Mouse (Mus musculus) kidney, adult 11 months (tissue): ENCODE results near the gene Add2.
A peak's percentile ranks its signal among the peaks of the same experiment; 100 is the strongest.

Experiments used
- DNase-seq: peaks from one replicate; pipeline ENCODE4 v3.0.0; 2022

Add2 gene

DNA sequence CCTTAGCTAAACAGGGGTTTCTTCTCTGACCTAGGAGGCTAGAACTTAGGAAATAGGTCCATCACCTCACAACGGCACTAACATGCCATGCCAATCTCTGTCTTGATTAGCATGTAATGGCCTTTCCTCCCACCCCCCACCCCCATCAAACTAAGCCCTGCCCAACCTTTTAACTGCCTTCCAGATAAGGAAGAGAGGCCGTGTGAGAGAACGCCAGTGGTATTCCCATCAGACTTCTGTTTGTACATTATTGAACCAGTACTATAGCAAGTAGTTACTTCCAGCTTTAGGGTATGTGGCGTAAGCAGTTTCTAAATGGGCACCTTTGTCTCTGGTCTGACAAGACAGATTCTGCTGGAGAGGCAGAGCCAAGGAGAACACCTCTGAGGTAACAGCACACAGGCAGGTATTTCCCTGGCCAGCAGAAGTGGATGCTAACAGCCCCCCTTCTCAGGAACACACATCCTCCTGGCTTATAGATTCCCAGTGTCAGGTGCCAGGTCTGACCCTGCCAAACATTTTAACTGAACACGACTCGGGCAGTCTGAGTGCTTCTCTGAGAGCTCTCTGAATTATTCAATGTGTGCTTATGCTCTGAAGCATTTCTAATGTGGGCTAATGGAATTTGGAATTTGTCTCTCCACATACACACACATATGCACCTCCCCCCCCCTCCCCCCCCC, 22.2 kb downstream of the Add2 start:
- no peak for DNase-seq

DNA sequence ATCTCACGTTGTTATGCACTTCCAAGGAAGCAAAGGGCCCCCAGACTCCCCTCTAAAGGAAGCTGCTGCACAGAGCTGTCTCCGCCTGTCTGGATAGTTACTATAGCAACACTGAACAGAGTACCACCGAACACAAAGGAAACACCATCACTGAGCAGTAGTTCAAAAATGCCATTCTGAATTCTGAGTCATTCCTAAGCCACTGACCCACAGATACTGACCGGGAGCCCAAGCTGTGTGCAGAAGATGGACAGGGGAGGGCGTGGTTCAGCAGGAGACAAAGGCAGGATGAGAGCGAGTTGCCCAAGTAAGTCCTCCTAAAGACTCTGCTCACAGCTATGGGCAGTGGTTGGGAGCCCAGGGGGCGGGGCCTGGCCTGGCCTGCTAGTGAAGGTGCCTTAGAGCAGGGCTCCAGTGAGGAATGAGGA, 23.6 kb downstream of the Add2 start:
- DNase-seq: no peak

DNA sequence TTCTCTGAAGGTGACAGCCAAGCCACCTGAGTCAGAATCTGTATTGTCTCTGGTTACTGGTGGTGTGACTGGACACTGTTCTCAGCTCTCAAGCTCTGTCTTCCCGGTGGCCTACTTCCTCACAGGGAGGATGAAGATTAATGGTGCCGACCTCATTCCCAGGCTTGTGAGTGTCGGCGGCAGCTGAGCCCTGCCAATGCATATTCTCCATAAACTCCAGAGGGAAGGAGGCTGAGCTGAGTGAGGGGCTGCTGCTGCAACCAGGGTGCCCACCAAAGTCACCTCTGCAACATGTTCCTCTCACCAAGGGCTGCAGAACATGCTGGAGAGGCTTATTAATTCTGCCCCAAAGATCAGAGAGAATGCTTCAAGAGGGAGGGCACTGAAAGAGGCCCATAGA, 24.1 kb downstream of the Add2 start:
- DNase-seq: no peak

DNA sequence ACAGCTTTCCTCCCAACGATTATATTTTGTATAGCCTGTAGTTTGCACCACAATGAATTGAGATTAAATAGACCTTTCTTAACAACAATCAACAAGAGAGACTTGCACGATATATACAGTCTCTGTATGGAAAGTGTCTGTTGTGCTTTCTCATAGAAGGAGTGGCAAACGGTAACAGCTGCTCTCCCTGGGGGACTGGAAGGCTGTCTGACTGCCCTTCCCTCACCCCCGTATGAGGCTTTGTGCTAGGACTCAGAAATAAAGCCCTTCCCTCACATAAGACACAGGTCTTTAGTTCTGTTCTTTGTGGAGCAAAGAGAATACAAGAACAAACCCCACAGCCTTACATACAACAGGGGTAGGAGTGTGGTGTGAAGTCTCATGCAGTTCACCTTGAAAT, 24.6 kb downstream of the Add2 start:
- DNase-seq: no peak

DNA sequence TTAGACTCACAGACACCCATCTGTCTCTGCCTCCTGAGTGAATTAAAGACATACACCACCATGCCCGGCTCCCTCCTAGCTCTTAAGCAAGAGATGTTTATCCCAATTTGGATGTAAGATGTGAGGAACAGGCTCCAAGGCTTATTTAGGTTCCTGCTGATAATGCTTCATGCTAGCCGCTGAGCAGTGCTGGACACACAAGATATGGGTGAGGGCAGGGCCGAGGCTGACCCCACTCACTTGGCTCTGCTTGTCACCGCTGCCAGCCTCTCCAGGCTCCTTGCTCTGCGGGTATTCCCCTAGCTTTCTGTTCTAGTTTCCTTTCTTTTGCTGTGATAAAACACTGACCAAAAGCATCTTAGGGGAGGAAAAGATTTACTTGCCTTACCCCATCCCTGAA, 25.1 kb downstream of the Add2 start:
- no peak for DNase-seq

DNA sequence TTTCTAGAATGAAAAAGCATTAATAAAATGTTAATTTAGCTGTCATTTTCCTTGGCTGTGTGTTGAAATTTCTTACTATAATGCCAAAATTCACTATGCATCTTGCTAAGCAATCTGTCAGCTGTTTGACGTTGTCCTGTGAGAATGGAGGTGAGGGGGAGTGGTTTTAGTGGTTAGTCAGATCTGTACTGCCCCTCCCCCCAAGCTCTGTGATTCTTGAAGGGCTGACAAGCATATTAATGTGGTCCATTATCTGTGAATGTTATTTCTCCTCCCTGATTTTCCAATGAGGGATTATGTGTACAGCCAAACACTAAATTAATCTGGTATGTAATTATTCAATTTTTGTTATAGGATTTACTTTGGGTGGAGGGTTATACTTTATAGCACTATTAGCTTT, 30.0 kb downstream of the Add2 start:
- no peak for DNase-seq

DNA sequence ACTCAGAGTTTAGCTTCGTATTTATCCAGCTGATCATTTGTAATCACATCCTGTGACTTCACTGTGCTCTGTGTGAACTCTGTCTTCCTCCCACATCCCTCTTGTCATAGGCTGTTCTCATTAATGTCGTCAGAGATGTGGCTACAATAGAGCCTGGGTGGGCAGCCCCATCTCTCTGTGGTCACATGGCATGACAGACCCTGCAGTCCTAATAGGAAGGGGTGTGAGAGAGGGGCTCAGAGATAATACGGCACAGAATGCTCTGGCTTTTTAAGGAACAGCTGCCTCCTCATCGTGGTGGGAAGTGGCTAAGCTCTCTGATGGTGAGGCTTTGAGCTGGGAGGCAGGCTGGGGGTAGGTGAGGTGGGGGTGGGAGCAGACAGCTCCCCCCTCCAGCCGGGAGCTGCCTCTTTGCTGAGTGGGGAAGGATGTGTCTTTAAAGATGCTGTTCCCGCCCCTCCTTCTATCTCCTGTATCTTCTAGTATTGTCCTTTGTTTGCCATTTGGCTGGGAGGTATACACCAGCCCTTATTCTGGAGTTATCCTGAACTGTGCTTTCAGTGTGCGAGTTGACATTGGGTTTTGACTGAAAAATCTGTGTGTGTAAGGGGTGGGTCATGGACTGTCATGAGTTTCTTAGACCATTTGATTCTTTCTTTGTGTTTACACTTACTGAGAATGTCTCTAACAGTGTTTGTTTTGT, 30.8 kb downstream of the Add2 start:
- no peak for DNase-seq

DNA sequence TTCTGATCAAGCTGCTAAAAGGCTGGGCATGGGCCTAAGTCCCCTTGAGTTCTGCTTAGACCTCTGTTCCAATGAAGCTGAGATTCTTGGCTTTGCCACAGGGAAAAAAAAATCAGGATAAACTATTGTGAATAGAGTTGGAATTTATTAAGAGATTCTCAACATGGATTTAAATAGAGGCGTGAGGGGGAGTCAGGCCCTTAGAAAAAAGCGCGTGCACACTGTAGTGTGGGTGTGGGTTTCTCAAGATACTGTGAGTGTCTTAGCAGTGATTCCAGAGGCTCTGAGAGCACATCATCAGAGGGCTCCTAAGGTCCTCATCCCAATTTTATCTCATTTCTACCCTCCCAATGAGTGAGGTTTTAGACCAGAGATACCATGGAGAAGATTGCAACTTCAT, 31.7 kb downstream of the Add2 start:
- no peak for DNase-seq

DNA sequence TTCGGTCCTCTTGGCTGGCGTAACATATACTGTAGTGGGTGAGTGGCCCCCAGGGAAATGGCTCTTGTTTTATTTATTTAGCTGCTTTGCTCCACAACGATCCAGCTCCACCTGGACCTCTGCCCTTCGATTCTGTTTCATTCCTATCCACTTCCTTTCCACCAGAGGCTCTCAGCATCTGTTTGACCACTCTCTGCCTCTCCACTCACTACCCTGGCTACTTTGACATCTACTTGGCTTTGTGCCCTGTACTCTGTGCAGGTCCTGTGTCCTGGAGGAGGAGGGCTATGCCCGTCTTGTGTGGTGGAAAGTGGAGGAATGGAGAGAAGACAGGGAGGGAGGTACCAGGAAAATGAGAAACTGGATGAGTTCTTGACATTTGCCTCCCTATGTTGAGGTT, 33.7 kb downstream of the Add2 start:
- no peak for DNase-seq

DNA sequence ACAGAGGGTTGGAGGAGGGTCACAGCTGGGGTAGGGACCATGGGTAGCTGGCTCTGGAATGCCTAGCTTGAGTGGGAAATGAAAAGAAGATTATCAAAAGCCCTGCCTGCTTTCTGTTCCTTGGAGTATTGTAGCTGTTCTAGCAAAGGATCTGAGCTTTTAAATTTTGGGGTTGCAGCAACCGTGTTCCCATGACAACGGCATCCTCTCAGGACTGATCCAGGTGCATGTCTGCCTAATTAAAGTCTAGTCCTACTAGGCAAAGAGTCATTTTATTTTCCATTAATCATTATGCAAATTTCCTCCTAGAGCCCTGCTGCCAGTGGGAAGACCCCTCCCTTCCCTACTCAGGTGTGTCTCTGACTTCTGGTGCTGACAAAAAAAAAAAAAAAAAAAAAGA, 34.2 kb downstream of the Add2 start:
- no peak for DNase-seq

DNA sequence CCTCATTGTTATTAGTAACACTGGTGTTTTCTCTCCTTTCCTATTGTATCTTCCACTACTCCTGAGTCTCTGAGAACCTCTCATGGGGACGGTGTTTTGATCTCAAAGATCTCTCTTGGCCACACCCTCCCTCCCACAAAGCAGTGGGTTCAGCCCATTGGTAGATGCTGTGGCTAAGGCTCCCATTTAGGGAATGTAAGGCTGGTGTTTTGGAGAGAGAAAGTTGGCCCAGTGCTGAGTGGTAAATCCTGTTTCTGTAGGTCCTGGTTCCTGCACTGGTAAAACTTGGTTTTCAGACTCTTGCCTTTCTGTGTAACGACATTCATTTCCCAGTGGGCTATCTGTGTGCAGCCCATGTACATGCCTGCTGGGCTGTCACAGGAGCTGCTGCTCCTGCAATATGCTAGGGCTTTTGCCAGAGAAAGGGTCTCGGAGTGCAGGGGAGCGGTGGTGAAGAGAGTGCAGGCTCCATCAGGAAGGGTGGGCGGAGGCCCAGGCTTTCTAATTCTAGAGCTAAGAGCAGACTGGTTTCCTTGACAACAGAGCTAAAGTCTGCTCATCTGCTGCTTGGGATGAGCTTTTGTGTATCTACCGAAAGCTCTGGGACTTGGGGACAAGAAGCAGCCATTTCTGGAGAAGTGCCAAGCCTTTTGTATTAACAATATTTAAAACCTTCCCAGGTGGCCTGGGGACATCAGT, 36.0 kb downstream of the Add2 start:
- DNase-seq: no peak

DNA sequence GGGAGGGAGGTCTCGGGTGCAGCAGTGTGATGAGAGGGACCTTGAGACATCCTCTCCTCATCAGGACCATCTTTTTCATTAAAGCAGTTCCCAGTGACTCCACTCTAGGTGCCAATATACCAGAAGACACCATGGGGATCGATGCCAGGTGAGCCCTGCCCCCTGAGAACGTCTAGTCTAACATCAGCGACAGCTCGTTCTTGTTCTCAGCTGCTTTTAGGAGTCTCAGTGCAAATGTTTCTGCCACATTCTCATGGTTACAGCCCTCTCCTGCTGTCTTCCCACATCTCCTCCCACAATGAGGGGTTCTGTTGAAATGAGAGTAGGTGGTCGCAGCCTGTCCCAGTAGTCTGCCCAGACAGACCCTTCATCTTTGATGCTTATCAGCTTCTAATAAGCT, 38.2 kb downstream of the Add2 start:
- no peak for DNase-seq

DNA sequence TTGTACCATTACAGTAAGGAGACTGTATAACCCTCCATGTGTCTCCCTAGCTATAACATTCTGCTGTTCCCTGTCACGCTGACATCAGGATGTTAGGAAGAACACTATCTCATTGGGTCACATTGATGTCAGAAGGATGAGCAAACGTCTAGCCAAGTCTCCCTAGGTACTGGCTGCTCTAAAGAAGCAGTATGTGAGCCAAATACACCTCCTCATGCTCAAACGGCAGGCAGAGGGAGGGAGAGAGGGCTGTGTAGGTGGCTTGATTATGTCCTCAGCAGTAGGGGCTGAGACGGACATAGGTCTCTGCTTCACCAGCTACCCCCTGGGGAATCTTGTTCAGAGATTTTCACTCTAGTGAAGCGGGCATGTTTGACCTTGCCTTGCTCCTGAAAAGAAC, 38.7 kb downstream of the Add2 start:
- DNase-seq: no peak

DNA sequence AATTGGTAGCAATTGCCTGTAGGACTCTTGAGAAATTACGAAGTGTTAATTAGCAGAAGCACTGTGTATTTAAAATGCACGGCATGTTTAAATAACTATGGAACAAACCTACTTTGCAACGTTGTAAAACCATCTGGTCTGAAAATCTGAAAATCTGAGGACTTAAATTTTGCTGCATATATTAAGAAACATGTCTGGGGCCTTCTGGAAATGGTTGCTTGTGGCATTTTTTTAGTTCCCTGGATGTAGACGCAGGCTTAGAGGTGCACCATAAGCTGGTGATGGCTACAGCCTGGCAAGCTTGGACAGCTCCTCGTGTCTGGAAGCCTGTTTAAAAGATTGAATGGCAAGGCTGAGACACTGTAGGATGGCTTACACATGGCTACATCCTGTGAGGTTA, 40.5 kb downstream of the Add2 start:
- no peak for DNase-seq

DNA sequence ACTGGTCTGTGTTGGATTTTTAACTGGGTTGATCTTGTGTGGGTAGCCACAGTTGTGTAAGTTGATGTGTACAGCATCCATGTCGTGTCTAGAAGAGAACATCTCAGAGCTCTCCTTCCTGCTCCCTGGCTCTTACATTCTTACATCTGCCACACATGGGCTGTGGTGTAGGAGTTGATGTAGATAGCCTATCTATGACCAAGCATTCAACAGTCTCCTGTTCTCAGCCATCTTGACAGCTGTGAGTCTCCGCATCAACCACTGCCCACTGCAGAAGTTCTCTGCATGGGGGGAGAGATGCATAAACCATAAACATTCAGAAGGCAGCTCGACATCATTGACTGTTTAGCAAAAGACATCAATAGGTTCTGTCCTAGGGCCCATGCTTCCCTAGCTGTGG, 41.4 kb downstream of the Add2 start:
- no peak for DNase-seq

DNA sequence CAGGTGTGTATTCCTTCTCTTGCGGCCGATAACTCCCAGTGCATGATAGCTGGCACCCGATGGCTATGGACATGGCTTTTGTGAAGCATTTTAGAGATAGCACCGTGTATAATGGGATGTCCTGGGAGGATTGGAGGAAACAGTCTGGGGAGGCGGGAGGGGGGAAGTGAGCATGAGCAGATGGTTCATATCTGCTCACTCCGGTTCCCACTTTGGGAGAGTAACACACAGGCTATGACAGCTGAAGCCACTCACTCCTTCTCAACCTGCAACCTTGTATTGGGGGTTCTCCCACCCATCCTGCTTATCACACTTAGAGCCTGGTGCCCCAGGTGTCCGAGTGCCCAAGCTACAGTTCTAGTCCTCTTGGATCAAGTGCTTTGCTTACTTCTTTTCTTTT, 41.8 kb downstream of the Add2 start:
- DNase-seq: no peak

DNA sequence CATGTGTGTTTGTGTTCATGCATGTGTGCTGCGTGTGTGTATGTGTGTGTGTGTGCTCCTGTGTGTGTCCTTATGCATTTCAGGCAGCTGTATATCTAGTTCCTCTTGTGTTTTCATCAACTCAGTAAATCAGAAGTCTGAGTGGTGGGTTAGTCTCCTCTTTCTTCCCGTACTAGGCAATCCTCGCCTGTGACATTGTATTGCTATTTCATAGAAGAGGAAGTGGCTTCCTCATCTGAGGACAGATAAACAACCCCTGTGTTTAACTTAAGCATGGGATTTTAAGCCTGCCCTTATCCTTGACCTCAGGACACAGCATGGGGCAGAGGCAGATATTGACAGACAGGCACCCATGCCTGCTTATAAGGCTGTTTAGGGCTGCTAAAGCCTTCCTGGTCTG, 45.4 kb downstream of the Add2 start:
- no peak for DNase-seq

DNA sequence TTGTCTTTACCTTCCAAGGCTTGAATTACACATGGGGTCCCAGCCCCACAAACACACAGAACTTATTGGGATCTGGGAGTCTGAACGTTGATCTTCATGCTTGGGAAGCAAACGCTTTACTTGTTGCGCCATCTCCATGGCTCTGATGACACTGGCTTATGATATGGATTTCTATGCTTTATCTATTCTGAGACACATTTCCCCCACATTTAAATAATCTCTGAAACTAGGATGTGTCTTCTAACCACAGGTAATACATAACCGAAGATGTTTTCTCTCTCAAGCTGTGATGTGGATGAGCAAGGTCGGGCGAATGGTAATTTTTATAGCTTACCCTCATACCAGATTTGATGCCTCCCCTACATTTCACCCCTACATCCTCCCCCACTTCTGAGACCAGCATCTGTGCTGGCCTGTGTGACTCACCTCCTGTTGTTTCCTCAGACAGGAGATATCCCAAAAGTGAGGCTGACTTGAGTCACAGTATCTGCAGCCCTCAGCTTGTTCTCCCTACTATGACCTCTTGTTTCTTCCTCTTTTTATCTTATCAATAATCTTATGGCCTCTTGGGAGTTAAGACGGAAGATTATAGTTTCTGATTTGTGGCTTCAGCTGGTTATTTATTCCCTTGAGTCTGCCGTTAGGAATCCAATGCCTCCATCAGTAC, 46.2 kb downstream of the Add2 start:
- no peak for DNase-seq

DNA sequence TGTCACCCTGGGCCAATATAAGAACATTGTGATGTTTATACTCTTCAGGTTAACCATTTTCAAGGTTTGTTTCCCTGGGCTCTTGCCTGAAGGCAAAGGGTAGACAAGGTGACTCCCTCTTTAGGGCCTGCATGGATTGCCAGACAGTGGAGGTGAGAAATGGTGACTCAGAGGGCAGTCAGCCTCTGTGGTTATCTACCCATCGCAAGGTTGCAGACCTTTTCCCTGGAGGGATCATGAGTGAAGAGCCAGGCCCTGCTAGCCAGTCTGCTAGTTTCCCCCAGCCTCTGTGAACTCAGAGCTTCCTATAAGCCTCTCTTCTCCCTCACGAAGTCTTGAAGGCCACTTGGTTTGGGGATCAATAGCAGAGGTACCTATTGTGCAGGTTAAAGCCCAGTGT, 48.0 kb downstream of the Add2 start:
- DNase-seq: no peak

DNA sequence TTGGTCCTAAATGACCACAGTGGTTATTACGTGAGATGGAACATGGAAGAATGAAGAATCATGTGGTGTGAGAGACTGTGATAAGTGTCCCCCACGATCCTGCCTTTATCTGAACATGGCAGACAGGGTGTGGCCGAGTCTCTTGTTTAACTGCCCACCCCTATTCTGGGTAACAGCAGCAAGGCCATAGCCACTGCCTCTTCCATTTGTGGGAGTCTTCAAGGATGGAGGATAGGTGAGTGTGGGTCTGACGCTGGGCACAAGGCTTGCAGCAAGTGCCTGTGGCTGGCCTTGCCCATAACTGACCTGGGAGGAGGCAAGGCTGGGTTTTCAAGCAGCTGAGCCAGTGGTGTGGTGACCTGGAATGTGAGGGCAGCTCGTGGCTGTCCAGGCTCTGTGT, 49.4 kb downstream of the Add2 start:
- no peak for DNase-seq

DNA sequence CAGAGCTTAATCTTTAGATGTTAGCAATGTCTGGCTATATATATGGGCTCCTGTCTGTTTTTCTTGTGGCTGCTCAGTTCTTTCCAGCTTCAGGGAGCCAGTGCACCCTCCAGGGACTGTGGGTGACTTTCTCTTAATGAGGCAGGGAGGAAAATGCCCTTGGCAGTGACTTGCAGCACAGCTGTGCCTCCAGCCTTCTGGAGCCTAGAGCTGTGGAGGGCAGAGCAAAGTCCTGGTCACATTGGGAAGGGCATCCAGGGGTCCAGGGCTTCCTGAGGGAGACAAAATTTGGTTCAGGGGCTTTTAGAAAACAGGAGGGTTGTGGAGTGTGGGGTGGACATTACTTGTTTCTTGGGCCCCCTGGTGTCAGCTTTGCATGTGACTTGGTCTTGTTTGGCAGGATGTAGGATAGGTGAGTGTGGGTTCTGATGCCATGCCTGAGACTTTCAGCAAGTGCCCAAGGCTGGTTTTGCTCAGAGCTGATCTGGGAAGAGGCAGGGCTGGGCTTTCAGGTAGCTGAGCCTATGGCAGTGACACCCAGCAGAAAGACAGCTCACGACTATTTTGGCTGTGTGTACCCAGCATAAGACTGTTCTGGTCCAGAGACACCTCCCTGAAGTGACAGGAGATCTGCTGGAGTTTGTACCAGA, 50.0 kb downstream of the Add2 start:
- DNase-seq: no peak

DNA sequence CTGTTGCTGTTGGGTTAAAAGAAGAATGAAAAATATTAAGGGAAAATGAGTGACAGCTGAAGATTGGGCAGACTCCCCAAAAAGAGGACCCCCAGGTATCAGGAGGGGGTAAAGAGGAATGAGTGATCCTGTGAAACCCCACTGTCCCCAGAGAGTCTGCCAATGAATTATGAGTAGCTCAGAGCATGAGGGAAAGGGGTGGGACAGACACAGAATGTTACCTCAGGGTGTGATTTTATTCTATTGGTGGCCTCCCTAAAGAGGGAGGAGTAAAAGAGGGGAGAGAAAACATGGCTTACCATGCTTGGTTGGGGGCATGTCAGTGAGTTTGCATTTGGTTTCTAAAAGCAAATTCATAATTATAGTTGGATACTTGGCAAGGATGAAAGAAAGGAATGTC, 50.8 kb downstream of the Add2 start:
- no peak for DNase-seq

DNA sequence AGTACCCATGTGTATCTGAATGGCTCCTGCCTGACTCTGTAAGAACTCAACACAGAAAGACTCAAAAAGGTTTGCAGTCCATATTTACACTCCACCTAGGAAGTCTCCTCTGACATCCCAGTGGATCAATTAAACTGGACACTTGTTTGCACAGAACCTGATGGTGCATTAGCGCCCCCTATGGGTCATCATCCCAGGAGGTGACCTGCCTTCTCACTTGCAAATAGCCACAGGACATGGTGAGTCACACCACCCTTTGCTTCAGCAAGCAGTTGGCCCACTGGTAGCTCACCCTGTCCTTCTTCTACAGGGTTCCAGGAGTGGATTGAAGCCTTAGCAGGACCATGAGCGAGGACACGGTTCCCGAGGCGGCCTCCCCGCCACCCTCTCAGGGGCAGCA, 57.0 kb downstream of the Add2 start:
- peak; percentile 13 for DNase-seq
